Mouse (Mus musculus): ENCODE results near the gene Thrb. TPM values are rescaled to one million over a fixed set of nuclear protein-coding genes. Genes with fewer than 3 reads are reported as not detected.

Thrb gene
- total RNA-seq, 2 experiments from 2014 or later = 27.0 to 92.2 TPM

DNA sequence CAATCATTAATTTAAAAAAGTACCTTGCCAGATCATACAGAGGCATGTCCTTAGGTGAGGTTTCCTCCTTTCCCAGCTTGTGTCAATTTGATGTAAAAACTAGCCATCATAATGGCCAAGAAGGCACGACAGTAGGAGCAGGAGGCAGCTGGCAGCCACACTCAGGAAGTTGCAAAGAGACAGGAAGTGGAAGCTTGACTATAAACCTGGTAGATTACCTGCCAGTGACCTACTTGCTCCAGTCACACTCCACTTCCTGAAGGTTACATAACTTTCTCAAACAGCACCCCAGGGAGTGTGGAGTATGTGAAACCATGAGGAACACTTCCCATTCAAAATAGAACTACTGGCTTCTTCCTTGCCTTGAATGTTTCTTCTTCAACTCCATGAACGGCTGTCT lies 361.7 kb downstream of the Thrb start:
- DNase-seq (ENCODE audit: low spot score in 2 of 2) = no peak

DNA sequence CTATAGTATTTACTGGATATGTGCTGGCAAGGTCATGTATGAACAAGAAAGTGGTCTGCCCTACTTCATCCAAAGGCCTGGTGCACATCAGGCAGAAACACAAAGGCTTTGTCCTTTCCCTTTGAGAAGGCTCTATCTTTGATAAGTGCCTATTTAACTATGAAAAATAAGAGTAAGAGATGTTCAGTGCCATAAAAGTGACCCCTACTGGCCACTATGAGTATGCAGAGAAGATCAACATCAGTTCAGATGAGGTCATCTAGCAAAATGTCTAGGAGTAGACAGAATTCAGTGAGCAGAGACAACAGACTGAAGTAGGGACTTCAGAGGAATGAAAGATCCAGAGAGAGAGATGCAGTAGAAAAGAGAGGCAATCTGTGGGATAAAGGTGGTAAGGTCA lies 362.3 kb downstream of the Thrb start:
- no peak for DNase-seq (ENCODE audit: low spot score in 2 of 2)

DNA sequence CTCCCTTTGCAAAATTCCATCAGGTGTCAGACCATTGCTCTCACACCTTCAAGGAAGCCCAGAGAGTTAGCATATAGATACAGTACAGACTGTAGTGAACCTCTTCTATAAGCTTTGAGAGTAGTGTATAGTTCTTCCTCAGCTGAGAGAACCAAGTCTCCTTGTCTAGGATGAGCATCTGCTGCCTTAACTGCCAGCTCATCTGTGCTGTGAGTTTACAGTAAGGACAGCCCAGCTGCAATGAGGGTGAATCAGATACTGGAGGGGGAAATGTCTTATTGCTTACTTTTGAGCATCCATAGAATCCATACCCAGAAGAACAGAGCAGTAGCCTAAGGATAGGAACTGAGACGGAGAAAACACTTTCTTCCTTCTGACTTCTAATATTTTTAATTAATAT lies 367.8 kb downstream of the Thrb start:
- no peak for DNase-seq (ENCODE audit: low spot score in 2 of 2)

DNA sequence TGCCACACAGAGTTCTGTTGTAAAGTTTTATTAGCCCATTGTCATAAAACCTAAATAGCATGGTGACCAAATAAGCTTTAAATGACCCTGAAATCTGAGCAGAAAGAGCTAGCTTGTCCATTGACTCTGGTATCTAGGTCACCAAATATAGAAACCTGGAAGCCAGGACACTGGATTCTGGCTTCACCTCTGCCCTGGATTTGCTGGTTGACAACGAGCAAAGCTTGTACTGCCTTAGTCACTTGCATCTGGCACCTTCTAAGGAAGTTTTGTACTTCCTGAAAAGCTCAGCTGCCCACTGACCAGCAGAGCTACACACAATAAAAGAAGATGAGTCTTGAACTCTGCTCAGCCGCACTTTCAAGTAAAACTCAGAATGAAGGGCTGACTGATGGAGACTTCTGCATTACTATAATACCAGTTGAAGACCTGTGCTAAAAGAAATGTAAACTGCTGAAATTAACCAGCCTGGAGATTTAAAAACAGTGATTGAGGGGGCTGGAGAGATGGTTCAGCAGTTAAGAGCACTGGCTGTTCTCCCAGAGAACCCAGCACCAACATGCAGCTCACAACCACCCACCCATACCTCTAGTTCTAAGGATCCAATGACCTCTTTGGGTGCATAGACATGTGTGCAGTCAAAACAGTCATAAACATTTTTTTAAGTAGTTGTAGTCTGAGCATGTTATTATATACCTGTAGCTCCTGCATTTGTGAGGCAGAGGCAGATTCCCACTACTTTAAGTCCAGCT lies 369.3 kb downstream of the Thrb start:
- no peak for DNase-seq (ENCODE audit: low spot score in 2 of 2)

DNA sequence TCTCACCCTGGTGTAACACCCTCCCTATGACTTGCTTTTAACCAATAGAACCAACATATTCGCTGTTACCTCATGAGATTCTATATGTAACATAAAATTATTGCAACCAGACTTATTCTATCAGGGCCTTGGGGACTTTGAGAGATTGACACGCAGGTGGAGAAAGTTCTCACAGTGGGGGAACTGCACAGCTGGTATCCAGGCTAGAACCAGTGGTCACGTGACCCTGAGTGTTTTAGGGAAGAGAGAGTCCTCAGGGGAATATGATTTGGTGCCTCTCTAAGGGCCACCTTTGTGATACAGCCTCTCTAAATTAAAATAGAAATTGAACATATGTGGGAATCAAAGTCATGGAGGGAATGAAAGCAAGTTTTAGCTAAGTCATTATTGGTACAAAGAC lies 371.9 kb downstream of the Thrb start:
- DNase-seq (ENCODE audit: low spot score in 2 of 2) = no peak

DNA sequence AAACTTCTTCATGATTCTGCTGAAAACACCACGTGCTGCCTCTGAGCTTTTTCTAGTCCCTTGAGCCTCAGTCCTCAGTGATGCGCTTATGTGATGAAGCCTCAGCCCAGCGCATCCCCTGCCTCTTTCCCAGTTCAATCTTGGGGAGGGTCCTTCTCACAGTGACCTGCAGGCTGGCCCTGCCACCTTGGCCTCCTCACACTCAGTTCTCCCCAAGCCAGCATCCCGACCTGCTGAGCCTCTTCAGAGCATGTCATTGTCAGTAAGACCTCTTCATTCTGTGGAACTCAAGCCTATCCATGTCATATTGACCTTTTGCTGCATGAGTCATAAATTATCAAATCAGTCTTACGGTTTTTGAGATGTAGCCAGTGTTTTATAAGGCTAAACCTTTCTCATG lies 376.5 kb downstream of the Thrb start:
- DNase-seq (ENCODE audit: low spot score in 2 of 2) = no peak

DNA sequence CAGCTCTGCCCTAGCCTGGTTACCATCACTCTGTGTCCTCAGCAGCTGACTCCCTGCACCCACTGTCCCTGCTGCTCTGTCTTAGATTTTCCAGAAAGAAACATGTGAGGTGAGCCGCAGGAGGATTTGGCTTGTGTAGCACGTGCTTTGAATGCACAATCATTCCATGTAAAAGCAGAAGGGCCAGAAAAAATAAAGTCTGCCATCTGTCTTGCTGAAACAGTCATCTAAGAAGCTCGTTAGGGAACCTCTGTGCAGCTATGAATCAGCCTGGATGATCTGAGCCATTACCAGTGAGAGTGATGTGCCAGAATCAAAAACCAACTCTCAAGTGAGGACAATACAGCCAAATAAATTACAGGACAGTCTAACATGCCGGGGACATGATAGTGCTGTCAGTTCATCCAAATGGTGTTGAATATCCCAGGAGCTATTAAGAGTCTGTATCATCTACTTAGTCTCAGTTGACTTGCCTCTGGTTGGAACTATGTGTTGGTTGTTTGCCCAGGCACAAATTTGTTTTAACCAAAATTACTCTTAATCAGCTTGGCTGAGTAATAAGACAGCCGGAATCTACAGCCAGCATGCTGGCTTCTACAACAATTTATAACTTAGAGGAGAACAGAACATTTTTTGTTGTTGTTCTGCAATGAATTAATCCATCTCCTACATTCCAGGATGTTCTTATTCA lies 402.2 kb downstream of the Thrb start:
- DNase-seq (ENCODE audit: low spot score in 2 of 2) = no peak
